Mouse (Mus musculus) kidney, embryonic 16.5 days (tissue): ENCODE measurements around the gene Gm20388. TPM values are rescaled to one million over a fixed set of nuclear protein-coding genes. Genes with fewer than 3 reads are reported as not detected.
"Not testable (repeated sequence)": the region's sequence is repeated elsewhere in the genome, so short reads cannot be mapped to it uniquely, and the experiment has no call there.

ENCODE experiments used
- ATAC-seq: fragments of 200-750 bp; cut with Nextera tagmentation; 2 replicates; pipeline ENCODE4 v1.8.0; 2017; ENCODE audit warnings: moderate TSS enrichment; ENCODE audit not compliant: low FRiP score, low TSS enrichment
- H3K27ac ChIP-seq: fragments of 300-500 bp; sonication (generic); 2 replicates; pipeline ENCODE4 v1.5.1; 2014; ENCODE audit warnings: low read length
- H3K27me3 ChIP-seq: fragments of 300-500 bp; sonication (generic); 2 replicates; pipeline ENCODE4 v1.6.1; 2014; ENCODE audit warnings: low read length, control low read depth, mixed read lengths; ENCODE audit not compliant: insufficient read depth
- H3K36me3 ChIP-seq: fragments of 300-500 bp; sonication (generic); 2 replicates; pipeline ENCODE4 v1.6.1; 2014; ENCODE audit warnings: low read length, control low read depth, mixed read lengths; ENCODE audit not compliant: insufficient read depth
- H3K4me1 ChIP-seq: fragments of 300-500 bp; sonication (generic); 2 replicates; pipeline ENCODE4 v1.6.1; 2014; ENCODE audit warnings: low read length, control low read depth, mixed read lengths; ENCODE audit not compliant: insufficient read depth
- H3K4me2 ChIP-seq: fragments of 300-500 bp; sonication (generic); replicated peaks from 2 replicates; pipeline ENCODE4 v1.6.1; 2014; ENCODE audit warnings: low read depth, low read length
- H3K4me3 ChIP-seq: fragments of 300-500 bp; sonication (generic); 2 replicates; pipeline ENCODE4 v1.5.1; 2014; ENCODE audit warnings: mild to moderate bottlenecking, low read length
- H3K9ac ChIP-seq: fragments of 300-500 bp; sonication (generic); replicated peaks from 2 replicates; pipeline ENCODE4 v1.6.1; 2014; ENCODE audit warnings: low read length
- H3K9me3 ChIP-seq: fragments of 300-500 bp; sonication (generic); 2 replicates; pipeline ENCODE4 v1.6.1; 2016; ENCODE audit warnings: low read length, control low read depth
- WGBS: fragments of 180-500 bp; shearing (Covaris S2); extraction: QIAGEN DNeasy Blood & Tissue Kit; methylation state at CpG from one replicate; pipeline ENCODE4 v1.1.7; 2014; 5-methylcytosine and 5-hydroxymethylcytosine counted together
- polyA plus RNA-seq: library from polyadenylated mRNA; unstranded; fragments of >200 nt; fragmentation: Nextera tagmentation; extraction: Ambion mirVana; gene quantifications from 2 replicates; pipeline ENCODE4 v1.2.1, GENCODE M21; 2015

The Gm20388 gene
- polyA plus RNA-seq, 1 experiment from 2014 or later, result 7.7 TPM

GRCm38 (mm10) chr8:120715200-120715599, 804.6 kb downstream of the Gm20388 start:
- no peaks in the 10 kb centered on the region for H3K9me3 ChIP-seq
- no peaks in the 10 kb centered on the region for H3K36me3 ChIP-seq
- 49% methylated on average over 6 of the region's 6 CpGs for WGBS
- peak overlapping the region; percentile 57 for H3K27ac ChIP-seq
- no peak overlapping the region for H3K4me2 ChIP-seq
- no peaks in the 10 kb centered on the region for H3K27me3 ChIP-seq
- no peak overlapping the region for H3K4me3 ChIP-seq
- H3K9ac ChIP-seq, result no peak overlapping the region
- H3K4me1 ChIP-seq, result 0 out of 2 replicates have a peak, but pooled peaks cover 15% of the 10 kb centered on the region
- ATAC-seq, result no peak

GRCm38 (mm10) chr8:120715996-120716680, 805.5 kb downstream of the Gm20388 start:
- Histone ChIP-seq H3K9me3 (no peaks in the 10 kb centered on the region), H3K27ac (no peak overlapping the region), H3K36me3 (no peaks in the 10 kb centered on the region), H3K27me3 (no peaks in the 10 kb centered on the region), H3K4me2 (no peak overlapping the region), H3K4me1 (0 out of 2 replicates have a peak, but pooled peaks cover 15% of the 10 kb centered on the region), H3K4me3 (no peak overlapping the region), H3K9ac (no peak overlapping the region; the same call in 1 of the 2 replicates)
- no peak for ATAC-seq
- WGBS, result 71% methylated on average over 15 of the region's 15 CpGs

GRCm38 (mm10) chr8:120719586-120720236, 809.1 kb downstream of the Gm20388 start:
- peaks cover 17% of the 10 kb centered on the region; the same call in 1 of the 2 replicates for H3K4me1 ChIP-seq
- WGBS, result 45% methylated on average over 19 of the region's 19 CpGs
- peaks cover 3% of the 10 kb centered on the region; the same call in 1 of the 2 replicates for H3K9me3 ChIP-seq
- no peak for ATAC-seq
- H3K4me2 ChIP-seq, result no peak overlapping the region
- no peaks in the 10 kb centered on the region for H3K27me3 ChIP-seq
- no peaks in the 10 kb centered on the region for H3K36me3 ChIP-seq
- no peak overlapping the region for H3K4me3 ChIP-seq
- no peak overlapping the region for H3K9ac ChIP-seq
- H3K27ac ChIP-seq, result no peak overlapping the region

- ATAC-seq, result no peak
- Histone ChIP-seq H3K36me3 (no peaks in the 10 kb centered on the region), H3K4me1 (peaks cover 15% of the 10 kb centered on the region; the same call in 1 of the 2 replicates), H3K4me3 (no peak overlapping the region), H3K9me3 (peaks cover 3% of the 10 kb centered on the region; the same call in 1 of the 2 replicates), H3K27ac (no peak overlapping the region), H3K27me3 (no peaks in the 10 kb centered on the region), H3K9ac (no peak overlapping the region), H3K4me2 (no peak overlapping the region)
- WGBS, result 73% methylated on average over 6 of the region's 6 CpGs
Measured at GRCm38 (mm10) chr8:120723025-120723424, 812.4 kb downstream of the Gm20388 start.

- ATAC-seq, result not testable (repeated sequence)
Measured at GRCm38 (mm10) chr8:120724096-120724495, 813.5 kb downstream of the Gm20388 start.

GRCm38 (mm10) chr8:120724816-120725575, 814.4 kb downstream of the Gm20388 start:
- Histone ChIP-seq H3K27ac (peak overlapping the region; percentile 41; the same call in 1 of the 2 replicates), H3K9me3 (peaks cover 3% of the 10 kb centered on the region; the same call in 1 of the 2 replicates), H3K27me3 (no peaks in the 10 kb centered on the region), H3K4me3 (no peak overlapping the region), H3K9ac (no peak overlapping the region), H3K4me1 (peaks cover 12% of the 10 kb centered on the region; the same call in 1 of the 2 replicates), H3K4me2 (no peak overlapping the region), H3K36me3 (no peaks in the 10 kb centered on the region)
- ATAC-seq, result peak; percentile 57; the same call in 1 of the 2 replicates
- 50% methylated on average over 17 of the region's 17 CpGs for WGBS

More at GRCm38 (mm10) chr8:120724096-120724495, 813.5 kb downstream of the Gm20388 start:
- WGBS, result 91% methylated on average over 2 of the region's 4 CpGs
- H3K9ac ChIP-seq, H3K4me2 ChIP-seq, H3K27me3 ChIP-seq, H3K27ac ChIP-seq, H3K36me3 ChIP-seq, H3K4me3 ChIP-seq, H3K9me3 ChIP-seq: not testable (repeated sequence)
- peaks cover 15% of the 10 kb centered on the region; the same call in 1 of the 2 replicates for H3K4me1 ChIP-seq

GRCm38 (mm10) chr8:120725576-120725950, 814.9 kb downstream of the Gm20388 start:
- Histone ChIP-seq H3K27ac (no peak overlapping the region), H3K4me2 (no peak overlapping the region), H3K36me3 (no peaks in the 10 kb centered on the region), H3K9me3 (peaks cover 3% of the 10 kb centered on the region; the same call in 1 of the 2 replicates), H3K4me1 (peaks cover 12% of the 10 kb centered on the region; the same call in 1 of the 2 replicates), H3K4me3 (no peak overlapping the region), H3K27me3 (no peaks in the 10 kb centered on the region), H3K9ac (no peak overlapping the region)
- ATAC-seq, result no peak
- WGBS, result 64% methylated on average over 5 of the region's 5 CpGs

- WGBS, result 58% methylated on average over 5 of the region's 5 CpGs
- no peaks in the 10 kb centered on the region for H3K27me3 ChIP-seq
- ATAC-seq, result no peak
- peaks cover 12% of the 10 kb centered on the region; the same call in 1 of the 2 replicates for H3K4me1 ChIP-seq
- no peak overlapping the region for H3K4me3 ChIP-seq
- H3K9me3 ChIP-seq, result peaks cover 3% of the 10 kb centered on the region; the same call in 1 of the 2 replicates
- H3K36me3 ChIP-seq, result no peaks in the 10 kb centered on the region
- no peak overlapping the region for H3K9ac ChIP-seq
- H3K27ac ChIP-seq, result no peak overlapping the region
- no peak overlapping the region for H3K4me2 ChIP-seq
Measured at GRCm38 (mm10) chr8:120726051-120726450, 815.4 kb downstream of the Gm20388 start.

GRCm38 (mm10) chr8:120728488-120729160, 818.0 kb downstream of the Gm20388 start:
- no peak overlapping the region for H3K4me2 ChIP-seq
- no peak overlapping the region for H3K4me3 ChIP-seq
- no peaks in the 10 kb centered on the region; the same call in 1 of the 2 replicates for H3K27me3 ChIP-seq
- no peak overlapping the region for H3K9ac ChIP-seq
- 52% methylated on average over 9 of the region's 9 CpGs for WGBS
- peaks cover 3% of the 10 kb centered on the region; the same call in 1 of the 2 replicates for H3K9me3 ChIP-seq
- no peak overlapping the region for H3K27ac ChIP-seq
- H3K36me3 ChIP-seq, result no peaks in the 10 kb centered on the region
- H3K4me1 ChIP-seq, result peaks cover 12% of the 10 kb centered on the region; the same call in 1 of the 2 replicates
- ATAC-seq, result no peak
